Mouse (Mus musculus) effector memory CD4-positive, alpha-beta T cell, adult 7 months (primary cell): ENCODE measurements around the gene Olfr1276. TPM values are rescaled to one million over a fixed set of nuclear protein-coding genes. Genes with fewer than 3 reads are reported as not detected.

Experiments used
- polyA plus RNA-seq: library from polyadenylated mRNA; unstranded; fragments of 100-300 nt; shearing (Covaris generic); gene quantifications from one replicate; pipeline ENCODE4 v1.2.1, GENCODE M21; 2017

Olfr1276 gene
- polyA plus RNA-seq: not detected

GRCm38 (mm10) chr2:111254216-111254615, at the start of gene Olfr1276:
TSS of gene Olfr1276 (plus strand) at chr2:111254516.

GRCm38 (mm10) chr2:111229502-111229901, 24.8 kb upstream of the Olfr1276 start, which contains the start of gene 4930430A15Rik:
TSS of gene 4930430A15Rik (minus strand) at chr2:111229602.

GRCm38 (mm10) chr2:111235186-111235585, 19.1 kb upstream of the Olfr1276 start, which contains the start of gene Olfr1275:
TSS of gene Olfr1275 (minus strand) at chr2:111235286.

GRCm38 (mm10) chr2:111274006-111274405, 19.7 kb downstream of the Olfr1276 start, which contains the start of gene Olfr1277:
TSS of gene Olfr1277 (minus strand) at chr2:111274106.

GRCm38 (mm10) chr2:111289836-111290235, 35.5 kb downstream of the Olfr1276 start, which contains the start of gene Olfr1278:
TSS of gene Olfr1278 (plus strand) at chr2:111290136.

GRCm38 (mm10) chr2:111300374-111300773, 46.1 kb downstream of the Olfr1276 start, which contains the start of gene Olfr1279:
TSS of gene Olfr1279 (plus strand) at chr2:111300635.

Other genes starting within 250 kb of the Olfr1276 start
- gene Gm13941, start 148.5 kb upstream of the Olfr1276 start, polyA plus RNA-seq: not detected
- not detected for gene Gm15130, start 101.6 kb upstream of the Olfr1276 start, polyA plus RNA-seq
- not detected for gene 4930430A15Rik, start 24.9 kb upstream of the Olfr1276 start, polyA plus RNA-seq
- gene Olfr1275, start 19.2 kb upstream of the Olfr1276 start, polyA plus RNA-seq: not detected
- gene Olfr1277, start 19.6 kb downstream of the Olfr1276 start, polyA plus RNA-seq: not detected
- gene Olfr1278, start 35.6 kb downstream of the Olfr1276 start, polyA plus RNA-seq: not detected
- gene Olfr1279, start 46.1 kb downstream of the Olfr1276 start, polyA plus RNA-seq: not detected
- not detected for gene Olfr1280, start 59.5 kb downstream of the Olfr1276 start, polyA plus RNA-seq
- gene Olfr1281, start 72.0 kb downstream of the Olfr1276 start, polyA plus RNA-seq: not detected
- not detected for gene Olfr1282, start 81.6 kb downstream of the Olfr1276 start, polyA plus RNA-seq
- gene Olfr1283, start 112.3 kb downstream of the Olfr1276 start, polyA plus RNA-seq: not detected
- gene Olfr1284, start 121.0 kb downstream of the Olfr1276 start, polyA plus RNA-seq: not detected
- gene Olfr1286, start 168.6 kb downstream of the Olfr1276 start, polyA plus RNA-seq: not detected
- not detected for gene Olfr1287, start 194.6 kb downstream of the Olfr1276 start, polyA plus RNA-seq
- not detected for gene Olfr1288, start 219.6 kb downstream of the Olfr1276 start, polyA plus RNA-seq
- gene Olfr1289, start 226.3 kb downstream of the Olfr1276 start, polyA plus RNA-seq: not detected
- not detected for gene Olfr1290, start 239.3 kb downstream of the Olfr1276 start, polyA plus RNA-seq
- gene Olfr1291-ps1, start 242.7 kb downstream of the Olfr1276 start, polyA plus RNA-seq: 0.10 TPM